In the genomic region with DNA sequence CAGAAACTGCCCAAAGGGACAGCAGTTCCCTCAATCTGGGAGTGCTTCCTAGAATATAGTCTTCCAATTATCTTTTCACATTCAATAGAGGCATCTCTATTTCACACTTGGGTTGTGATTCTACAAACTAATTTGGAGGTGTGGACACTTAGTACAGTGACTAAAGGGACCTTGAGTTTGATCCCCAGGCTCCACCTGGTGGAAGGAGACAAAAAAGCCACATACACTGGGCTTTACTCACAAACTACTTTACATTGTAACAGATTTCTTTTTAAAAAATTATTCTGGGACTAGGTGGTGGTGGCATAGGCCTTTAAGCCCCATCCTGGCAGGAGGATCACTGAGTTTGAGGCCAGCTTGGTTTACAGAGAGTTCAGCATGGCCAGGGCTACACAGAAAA, we compare ENCODE assay signal across 12 mouse cellular contexts. TPM values are rescaled to one million over a fixed set of nuclear protein-coding genes. Genes with fewer than 3 reads are reported as not detected.
DNase-seq lines count a peak whose midpoint lies in the region; ATAC-seq and TF ChIP-seq lines count a peak whose summit lies in the region.
"Had no signal": no experiment of that assay in that cellular context is flagged by ENCODE, and none has a peak within 500 bp of the region (broad histone marks: within the 10 kb centered on the region; RNA-seq: fewer than 3 reads in every experiment).

No protein-coding gene starts in this region.

- peak; percentile 30 for DNase-seq in heart, adult 11 months
- no peak for DNase-seq in heart, postnatal 25 days (ENCODE audit: low spot score)
- DNase-seq in layer of hippocampus, adult 2 months (ENCODE audit: low spot score in 2 of 2): no peak
- DNase-seq in layer of hippocampus, adult 8-10 months (ENCODE audit: low spot score in 2 of 2): no peak
- DNase-seq in testis, postnatal 10 days (ENCODE audit: low spot score): peak; percentile 25
- no peak for DNase-seq in testis, postnatal 14 days (ENCODE audit: low spot score)
- DNase-seq in limb, embryonic 11.5 days (ENCODE audit: low spot score): peak; percentile 14
- no peak for DNase-seq in yolk sac, embryonic 10.5 days (ENCODE audit: low spot score)
- DNase-seq: cerebellum, adult 8-10 months had no signal

- no peak overlapping the region for H3K4me2 ChIP-seq in limb, embryonic 11.5 days (ENCODE audit: low read depth, severe bottlenecking)
- H3K4me2 ChIP-seq: limb, embryonic 15.5 days had no signal

- no peak for ATAC-seq in limb, embryonic 11.5 days (ENCODE audit: insufficient number of reproducible peaks, low FRiP score, low TSS enrichment, low read depth)
- ATAC-seq: inflammation-experienced regulatory T-cells, adult 6 months had no signal

- peak; percentile 53 for TF ChIP-seq CTCF in layer of hippocampus, adult 2 months (conservative IDR thresholded peaks at IDR 0.05)

- no peak overlapping the region for H3K27ac ChIP-seq in layer of hippocampus, adult 2 months
- no peak overlapping the region for H3K27ac ChIP-seq in limb, embryonic 11.5 days (replicated peaks; ENCODE audit: low read depth, low read length)
- H3K27ac ChIP-seq: forebrain, embryonic 10.5 days; limb, embryonic 15.5 days had no signal

- H3K9ac ChIP-seq in limb, embryonic 11.5 days (ENCODE audit: low read length): no peak overlapping the region
- H3K9ac ChIP-seq: limb, embryonic 15.5 days had no signal

- H3K27me3 ChIP-seq in limb, embryonic 11.5 days (ENCODE audit: control insufficient read depth, insufficient read depth, low read length): no peaks in the 10 kb centered on the region
- H3K27me3 ChIP-seq: limb, embryonic 15.5 days had no signal

- no peaks in the 10 kb centered on the region for H3K9me3 ChIP-seq in limb, embryonic 11.5 days (ENCODE audit: control insufficient read depth, low read length)
- H3K9me3 ChIP-seq: forebrain, embryonic 10.5 days; limb, embryonic 15.5 days had no signal

- no peaks in the 10 kb centered on the region for H3K4me1 ChIP-seq in limb, embryonic 11.5 days (ENCODE audit: control insufficient read depth, insufficient read depth, low read length)
- H3K4me1 ChIP-seq: forebrain, embryonic 10.5 days; limb, embryonic 15.5 days had no signal

- H3K4me3 ChIP-seq in layer of hippocampus, adult 2 months: no peak overlapping the region
- no peak overlapping the region for H3K4me3 ChIP-seq in limb, embryonic 11.5 days (ENCODE audit: low read depth, low read length)
- H3K4me3 ChIP-seq: forebrain, embryonic 10.5 days; limb, embryonic 15.5 days had no signal

- peaks cover 21% of the 10 kb centered on the region for H3K36me3 ChIP-seq in limb, embryonic 11.5 days (ENCODE audit: control insufficient read depth, insufficient read depth, low read length)

- intact Hi-C loops in heart, postnatal 25 days (cut with DNase I): no loop called here

RNA-seq across cellular contexts. Expression of a gene that starts 3.4 kb away (rescaled TPM):
- 1 to 10 TPM; 1.3 to 1.9 TPM for total RNA-seq in heart, postnatal 25 days (2021)
- total RNA-seq in layer of hippocampus, adult 2 months (2021): under 1 TPM; 0.31 to 0.32 TPM
- under 1 TPM in 3 of 4 experiments, not detected in 1; 0.23 to 0.55 (median 0.43) TPM for total RNA-seq in layer of hippocampus, adult 8-10 months (2022)
- polyA plus RNA-seq in limb, embryonic 11.5 days (2014; fragmentation: Nextera tagmentation; extraction: Ambion mirVana): 1.1 and 1.7 TPM in 2 replicates

RNA-seq across cellular contexts. Expression of a gene that starts 35.2 kb away (rescaled TPM):
- total RNA-seq in heart, postnatal 25 days (2021): 10 to 100 TPM; 77.1 to 78.3 TPM
- total RNA-seq in layer of hippocampus, adult 2 months (2021): 100 to 1,000 TPM; 171 to 181 TPM
- total RNA-seq in layer of hippocampus, adult 8-10 months (2022): 100 to 1,000 TPM; 172 to 190 (median 175) TPM
- polyA plus RNA-seq in limb, embryonic 11.5 days (2014; fragmentation: Nextera tagmentation; extraction: Ambion mirVana): 152 and 155 TPM in 2 replicates

Comparison
In these comparisons a context has a peak if more than half of its experiments do, and no peak if none do; other contexts are left out.
1. DNase-seq: peak in heart, adult 11 months (single experiment), testis, postnatal 10 days (single experiment) and limb, embryonic 11.5 days (single experiment); none in heart, postnatal 25 days (single experiment), layer of hippocampus, adult 2 months (0 of 2), layer of hippocampus, adult 8-10 months (0 of 2), testis, postnatal 14 days (single experiment) and yolk sac, embryonic 10.5 days (single experiment).